8 mouse cellular contexts compared by ENCODE assay signal in the genomic region with DNA sequence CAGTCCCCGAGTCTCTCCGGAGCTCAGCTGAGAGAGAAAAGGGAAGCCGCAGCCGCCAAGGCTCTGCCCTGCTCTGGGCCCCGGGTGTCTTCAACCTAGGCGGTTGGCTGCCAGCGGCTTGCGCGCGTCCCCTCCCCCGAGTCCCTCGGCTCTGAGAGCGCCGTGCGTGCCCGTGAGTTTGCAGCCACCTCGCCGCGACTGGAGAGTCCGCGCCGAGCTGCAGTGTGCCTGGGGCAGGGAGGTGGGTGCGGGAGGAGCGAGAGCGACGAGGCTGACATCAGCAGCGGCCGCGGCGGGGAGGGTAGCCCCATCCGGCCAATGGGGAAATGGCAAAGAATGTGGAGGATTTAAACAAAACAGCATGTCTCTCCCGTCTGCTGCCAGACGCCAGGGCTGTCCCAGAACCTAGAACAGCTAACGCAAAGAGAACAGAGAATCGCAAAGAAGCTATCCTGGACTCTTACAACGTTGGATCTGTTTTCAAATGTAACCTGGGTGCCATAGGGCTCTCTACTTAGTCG. TPM values are rescaled to one million over a fixed set of nuclear protein-coding genes. Genes with fewer than 3 reads are reported as not detected.
DNase-seq lines count a peak whose midpoint lies in the region; ATAC-seq and TF ChIP-seq lines count a peak whose summit lies in the region.

Gene Pitpnc1 (minus strand): TSS at position 179 of the 521 bp plus-strand sequence.

- no peak for DNase-seq in Patski (ENCODE audit: low read depth, low spot score)
- DNase-seq in cerebellum, postnatal 14 days: peak; percentile 85 to 92
- DNase-seq in frontal cortex, postnatal 14 days (ENCODE audit: low spot score in 2 of 2): peak; percentile 77 to 82
- peak; percentile 87 for DNase-seq in layer of hippocampus, postnatal 36 days
- DNase-seq in lung, postnatal 25 days (ENCODE audit: low spot score): peak; percentile 88
- DNase-seq in retina, adult 2 months (ENCODE audit: low read depth, low spot score): peak; percentile 63
- DNase-seq in thymus, postnatal 36 days: peak; percentile 90 to 92

- H3K27ac ChIP-seq in hindbrain, embryonic 13.5 days: peak within 1 kb of the TSS; percentile 95

- ATAC-seq in Patski: peak; percentile 66
- peak; percentile 82 for ATAC-seq in hindbrain, embryonic 13.5 days (ENCODE audit: low FRiP score)

- POLR2A ChIA-PET in Patski (lab: Charles Lee): interaction anchor here (0.9 kb wide), 1 partner anchor 25 kb away, joined by 3 read pairs; no protein-coding TSS in a partner anchor

- H3K9me3 ChIP-seq in hindbrain, embryonic 13.5 days: no peaks in the 10 kb centered on the region

- in situ Hi-C loops in Patski (cut with MboI; ENCODE audit: low pct_unique_long_range_greater_than_20kb): loop anchor here (5.0 kb wide), 3 partner anchors 83 to 253 kb away; no protein-coding TSS in a partner anchor

- no peaks in the 10 kb centered on the region for H3K27me3 ChIP-seq in Patski
- H3K27me3 ChIP-seq in hindbrain, embryonic 13.5 days: no peaks in the 10 kb centered on the region

- H3K4me1 ChIP-seq in hindbrain, embryonic 13.5 days (replicated peaks): peaks cover 33% of the 10 kb centered on the region

- H3K4me2 ChIP-seq in hindbrain, embryonic 13.5 days: peak within 1 kb of the TSS; percentile 80

- peak within 1 kb of the TSS; percentile 93 for H3K9ac ChIP-seq in hindbrain, embryonic 13.5 days

- under 1% methylated on average over 37 of the region's 37 CpGs for WGBS in hindbrain, embryonic 13.5 days

- TF ChIP-seq CTCF in Patski (IDR thresholded peaks at IDR 0.05): no peak

- H3K36me3 ChIP-seq in hindbrain, embryonic 13.5 days: no peaks in the 10 kb centered on the region

- CTCF ChIA-PET in Patski (lab: Charles Lee): interaction anchor here (1.2 to 1.4 kb wide), 5 partner anchors 12 to 256 kb away, joined by 3 to 6 read pairs (median 4); no protein-coding TSS in a partner anchor

- peak within 1 kb of the TSS; percentile 80 for H3K4me3 ChIP-seq in hindbrain, embryonic 13.5 days

RNA-seq across cellular contexts. Expression of gene Pitpnc1, which starts in this region (rescaled TPM):
- polyA plus RNA-seq in Patski (2021): 7.3 TPM
- polyA plus RNA-seq in hindbrain, embryonic 13.5 days (2015; fragmentation: Nextera tagmentation; extraction: Ambion mirVana): 33.9 and 35.2 TPM in 2 replicates
- total RNA-seq in layer of hippocampus, postnatal 36 days (2021): 10 to 100 TPM; 48.9 to 53.6 TPM
